Mouse (Mus musculus): ENCODE data around the gene Creb3l1.

- TF ChIP-seq POLR2A (IDR thresholded peaks at IDR 0.05; ENCODE audit: borderline replicate concordance, low read depth, low read length) (no peak), CTCF (IDR thresholded peaks at IDR 0.05; ENCODE audit: low read depth, low read length) (no peak)
These were observed 31.0 kb upstream of the Creb3l1 start for GRCm38 (mm10) chr2:92055101-92055813.

Measured in bone marrow macrophage, adult 2 months (primary cell).